Mouse (Mus musculus): ENCODE data around the gene Lsr.
"Not testable (repeated sequence)": the region's sequence is repeated elsewhere in the genome, so short reads cannot be mapped to it uniquely, and the experiment has no call there.

The Lsr gene

DNA sequence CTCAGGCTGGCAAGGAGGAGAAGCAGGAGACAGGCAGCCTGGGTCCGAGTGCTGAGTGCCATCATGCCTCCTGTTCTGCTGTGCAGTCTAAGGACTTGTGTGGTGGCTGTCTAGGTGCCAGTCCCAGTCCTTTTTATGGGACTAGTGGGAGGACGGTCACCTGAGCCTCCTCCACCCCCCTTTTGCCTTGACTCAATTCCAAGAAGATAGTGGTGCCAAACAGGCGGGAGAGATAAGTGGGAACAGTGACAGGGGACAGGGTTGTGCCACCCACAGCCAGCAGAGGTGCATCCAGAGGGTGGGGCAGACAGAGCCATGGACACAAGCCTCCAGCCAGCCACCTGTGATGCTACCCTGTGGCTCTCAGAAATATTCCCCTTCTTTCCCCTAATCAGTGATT is 49.2 kb downstream of the Lsr start:
- DNase-seq = no peak

DNA sequence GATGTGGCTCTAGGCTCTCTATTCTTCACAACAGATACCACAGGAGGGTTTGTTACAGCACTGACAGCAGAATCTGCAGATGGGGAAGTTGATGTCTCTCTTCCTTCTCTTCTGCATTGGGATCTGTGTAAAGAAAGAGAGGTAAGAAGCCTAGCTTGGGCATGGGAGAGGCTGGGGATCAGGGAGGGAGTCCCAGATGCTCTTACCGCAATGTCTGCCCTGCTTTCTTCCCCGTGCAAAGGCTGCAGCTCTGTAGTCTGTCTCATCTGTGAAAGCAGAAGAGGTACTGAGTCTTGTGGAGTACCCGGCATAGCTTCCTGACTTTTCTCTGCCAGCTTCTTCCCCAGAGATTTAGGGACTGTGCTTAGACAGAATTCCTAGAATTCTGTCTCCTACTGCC is 50.8 kb downstream of the Lsr start:
- DNase-seq = not testable (repeated sequence)

DNA sequence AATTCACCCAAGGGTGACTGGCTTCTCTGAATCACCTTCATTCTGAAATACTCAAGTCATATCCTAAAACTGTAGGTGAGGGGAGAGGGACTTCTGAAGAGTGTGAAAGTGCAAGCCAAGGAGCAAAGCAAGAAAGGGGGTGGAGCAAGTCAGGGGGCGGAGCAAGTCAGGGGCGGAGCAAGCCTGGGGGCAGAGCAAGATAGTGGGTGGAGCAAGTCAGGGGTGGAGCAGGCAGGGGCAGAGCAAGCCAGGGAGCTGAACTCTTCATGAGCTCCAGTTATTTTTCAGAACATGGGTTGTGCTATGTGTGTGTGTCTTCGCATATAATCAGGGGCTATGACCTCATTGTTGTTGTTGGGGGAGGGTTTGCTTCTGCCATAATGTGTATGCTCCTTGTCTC is 53.0 kb downstream of the Lsr start:
- no peak for DNase-seq

DNA sequence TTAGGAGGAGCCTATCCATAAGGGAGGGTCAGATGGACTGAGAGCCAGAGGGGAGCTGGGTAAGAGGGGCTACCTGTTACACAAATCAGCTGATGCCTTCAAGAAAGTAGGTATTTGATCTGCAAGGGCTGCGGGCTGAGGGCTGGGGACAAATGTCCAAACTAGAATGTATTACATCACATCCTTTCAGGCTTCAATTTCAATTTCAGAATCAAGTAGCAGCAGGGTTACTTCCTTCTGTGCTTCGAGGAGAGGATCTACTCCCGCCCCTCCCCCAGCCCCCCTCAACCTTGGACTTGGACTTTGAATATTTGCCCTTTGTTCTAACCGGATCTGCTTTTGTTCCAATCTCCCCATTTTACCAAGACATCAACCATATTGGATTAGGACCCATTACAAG is 56.0 kb downstream of the Lsr start:
- no peak for DNase-seq

DNA sequence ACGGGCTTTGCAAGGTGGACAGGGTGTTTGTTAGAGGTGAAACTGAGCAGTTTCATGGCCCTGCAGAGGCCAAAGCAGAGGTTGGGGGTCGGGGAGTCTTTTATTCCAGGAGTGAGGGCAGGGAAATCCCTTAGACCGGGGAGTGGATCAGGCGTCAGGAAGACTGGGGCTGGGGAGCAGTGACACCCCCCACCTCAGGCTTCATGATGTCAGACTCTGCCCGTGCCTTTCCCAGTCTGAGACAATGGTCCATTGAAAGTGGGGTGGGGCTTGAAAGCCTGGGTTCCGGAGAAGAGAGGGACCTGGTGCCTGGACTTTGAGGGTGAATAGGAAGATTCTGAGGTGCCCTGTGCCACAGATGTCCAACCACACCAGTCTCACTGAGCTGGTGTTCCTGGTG is 56.6 kb downstream of the Lsr start:
- no peak for DNase-seq

DNA sequence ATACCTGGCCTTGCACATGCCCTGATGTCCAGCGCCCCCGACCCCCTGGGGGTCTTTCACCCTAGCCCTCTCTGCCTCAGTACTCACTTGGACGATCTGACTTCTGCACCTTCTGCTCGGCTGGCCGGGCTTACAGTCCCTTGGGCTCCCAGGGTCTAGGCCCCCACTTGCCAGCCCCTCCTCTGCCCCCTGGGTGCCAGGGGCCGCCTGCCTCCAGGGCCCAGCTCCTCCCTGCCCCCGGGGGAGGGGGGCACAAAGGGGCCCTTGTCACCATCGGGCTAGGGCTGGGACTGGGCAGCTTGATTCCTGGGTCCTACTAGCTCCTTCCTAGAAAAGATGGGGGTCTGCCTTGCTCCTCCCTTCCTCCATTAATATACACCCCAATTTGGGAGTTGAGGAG is 58.5 kb downstream of the Lsr start, which contains the start of gene Mag:
Gene Mag, minus strand, starts transcription at position 142 of the 400 bp plus-strand sequence.
- DNase-seq = no peak

DNA sequence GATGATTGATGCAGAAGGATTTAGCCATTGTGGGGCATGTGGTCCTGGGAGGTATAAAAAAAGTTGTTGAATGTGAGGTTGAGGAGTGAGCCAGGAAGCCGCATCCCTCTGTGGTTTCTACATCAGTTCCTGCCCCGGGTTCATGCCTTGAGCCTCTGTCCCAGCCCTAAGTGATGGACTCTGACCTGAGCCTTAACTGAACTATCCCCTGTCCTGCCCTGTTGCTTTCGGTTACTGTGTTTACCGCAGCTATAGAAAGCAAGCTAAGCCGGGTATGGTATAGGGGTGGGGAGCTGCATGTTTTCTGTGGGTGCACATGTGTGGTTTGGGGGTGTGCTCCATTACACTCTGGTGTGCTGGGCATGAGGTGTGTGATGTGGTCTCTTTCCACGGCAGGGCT is 63.5 kb downstream of the Lsr start:
- DNase-seq = no peak

DNA sequence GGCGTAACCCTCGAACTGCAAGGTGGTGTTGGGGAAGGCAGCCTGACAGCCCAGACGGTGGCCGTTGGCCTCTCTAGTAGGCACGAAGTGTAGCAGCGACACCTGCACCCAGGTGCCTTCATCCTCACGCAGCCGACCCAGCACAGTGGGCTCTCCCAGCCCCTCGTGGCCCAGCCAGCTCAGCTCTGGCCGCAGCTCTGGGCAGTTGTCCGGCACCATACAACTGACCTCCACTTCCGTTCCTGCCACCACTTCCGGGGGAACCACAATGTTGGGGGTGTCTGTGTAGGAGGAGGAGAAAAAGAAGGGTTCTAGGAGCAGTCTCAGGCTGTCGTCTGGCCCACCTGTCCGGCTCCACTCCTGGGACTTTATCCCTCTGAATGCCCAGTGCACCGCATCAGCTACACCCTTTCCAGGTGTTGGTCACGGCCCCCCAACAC is 64.3 kb downstream of the Lsr start:
- no peak for DNase-seq

DNA sequence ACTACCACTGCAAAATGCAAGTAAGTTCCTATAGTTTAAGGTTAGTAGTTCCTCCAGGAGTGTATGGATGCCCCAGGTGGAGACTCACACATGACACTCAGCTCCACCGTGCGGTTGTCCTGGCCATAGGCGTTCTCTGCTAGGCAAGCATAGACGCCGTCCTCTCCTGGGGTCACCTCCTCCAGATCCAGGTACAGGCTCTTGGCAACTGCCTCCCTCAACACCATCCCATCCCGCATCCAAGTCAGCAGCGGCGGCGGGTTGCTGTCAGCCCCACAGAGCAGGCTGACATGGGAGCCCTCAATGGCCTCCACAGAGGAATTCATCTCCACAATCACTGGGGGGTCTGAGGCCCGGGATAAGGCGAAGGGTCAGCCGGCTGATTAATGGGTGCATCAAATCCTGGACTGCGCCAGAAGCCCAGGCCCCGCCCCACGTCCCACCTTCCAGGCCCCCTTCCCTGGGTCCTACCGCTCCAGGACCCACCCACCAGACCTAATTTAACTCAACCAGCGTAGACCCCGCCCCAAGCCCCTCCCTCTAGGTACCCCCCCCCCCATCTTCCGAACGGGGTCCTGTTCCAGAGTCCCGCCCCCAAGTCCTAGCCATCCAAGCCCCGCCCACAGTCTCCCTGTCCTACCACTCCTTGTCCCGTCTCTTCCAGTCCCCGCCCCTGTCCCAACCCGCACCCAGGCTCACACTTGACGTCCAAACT is 64.8 kb downstream of the Lsr start:
- DNase-seq = no peak
